Mouse (Mus musculus): ENCODE measurements around the gene Wipf1. TPM values are rescaled to one million over a fixed set of nuclear protein-coding genes. Genes with fewer than 3 reads are reported as not detected.

The Wipf1 gene
- total RNA-seq, 2 experiments from 2014 or later, result 7.0 to 11.7 TPM

- Histone ChIP-seq H3K4me3 (no peak overlapping the region), H3K27ac (no peak overlapping the region)
- no peak for DNase-seq
- intact Hi-C loops (cut with DNase I), result no loop called here
- no peak for TF ChIP-seq CTCF (IDR thresholded peaks at IDR 0.05)
These were observed 127.8 kb downstream of the Wipf1 start for GRCm38 (mm10) chr2:73401689-73402088.

GRCm38 (mm10) chr2:73397476-73397875, 132.1 kb downstream of the Wipf1 start:
- intact Hi-C loops (cut with DNase I), result no loop called here
- no peak for DNase-seq
- H3K4me3 ChIP-seq, result no peak overlapping the region
- no peak for TF ChIP-seq CTCF (IDR thresholded peaks at IDR 0.05)
- no peak overlapping the region for H3K27ac ChIP-seq

GRCm38 (mm10) chr2:73396828-73397325, 132.7 kb downstream of the Wipf1 start:
- H3K4me3 ChIP-seq, result no peak overlapping the region
- H3K27ac ChIP-seq, result no peak overlapping the region
- intact Hi-C loops (cut with DNase I), result no loop called here
- TF ChIP-seq CTCF (IDR thresholded peaks at IDR 0.05), result no peak
- no peak for DNase-seq

GRCm38 (mm10) chr2:73395516-73395915, 134.0 kb downstream of the Wipf1 start:
- no peak for TF ChIP-seq CTCF (IDR thresholded peaks at IDR 0.05)
- Histone ChIP-seq H3K27ac (no peak overlapping the region), H3K4me3 (no peak overlapping the region)
- no peak for DNase-seq
- intact Hi-C loops (cut with DNase I), result no loop called here

GRCm38 (mm10) chr2:73394476-73394875, 135.1 kb downstream of the Wipf1 start:
- no peak for TF ChIP-seq CTCF (IDR thresholded peaks at IDR 0.05)
- intact Hi-C loops (cut with DNase I), result no loop called here
- DNase-seq, result no peak
- Histone ChIP-seq H3K27ac (no peak overlapping the region), H3K4me3 (no peak overlapping the region)

GRCm38 (mm10) chr2:73392772-73393171, 136.8 kb downstream of the Wipf1 start:
- intact Hi-C loops (cut with DNase I), result no loop called here
- Histone ChIP-seq H3K27ac (no peak overlapping the region), H3K4me3 (no peak overlapping the region)
- TF ChIP-seq CTCF (IDR thresholded peaks at IDR 0.05), result no peak
- DNase-seq, result no peak

GRCm38 (mm10) chr2:73389951-73390350, 139.6 kb downstream of the Wipf1 start:
- H3K4me3 ChIP-seq, result no peak overlapping the region
- DNase-seq, result no peak
- no peak for TF ChIP-seq CTCF (IDR thresholded peaks at IDR 0.05)
- intact Hi-C loops (cut with DNase I), result no loop called here
- H3K27ac ChIP-seq, result no peak overlapping the region

GRCm38 (mm10) chr2:73387806-73388205, 141.7 kb downstream of the Wipf1 start:
- no peak for DNase-seq
- TF ChIP-seq CTCF (IDR thresholded peaks at IDR 0.05), result no peak
- intact Hi-C loops (cut with DNase I), result loop anchor here (2.0 kb wide), 1 partner anchor 75 kb away; the partner anchor contains the start of genes Cir1 and Scrn3
- Histone ChIP-seq H3K27ac (peak overlapping the region; percentile 2; the same call in 1 of the 2 replicates), H3K4me3 (no peak overlapping the region)

GRCm38 (mm10) chr2:73386356-73387046, 143.0 kb downstream of the Wipf1 start, which contains the start of gene Gpr155:
TSS of gene Gpr155 (minus strand) at chr2:73386572.
- no peak for TF ChIP-seq CTCF (IDR thresholded peaks at IDR 0.05)
- peak within 1 kb of the TSS; percentile 98 for H3K4me3 ChIP-seq
- intact Hi-C loops (cut with DNase I), result loop anchor here (2.0 kb wide), 1 partner anchor 74 kb away; the partner anchor contains the start of genes Cir1 and Scrn3
- peak within 1 kb of the TSS; percentile 89 for H3K27ac ChIP-seq
- DNase-seq, result peak; percentile 100

GRCm38 (mm10) chr2:73385641-73386355, 143.7 kb downstream of the Wipf1 start:
- no peak for TF ChIP-seq CTCF (IDR thresholded peaks at IDR 0.05)
- DNase-seq, result no peak

GRCm38 (mm10) chr2:73385172-73385571, 144.4 kb downstream of the Wipf1 start:
- TF ChIP-seq CTCF (IDR thresholded peaks at IDR 0.05), result no peak
- peak overlapping the region; percentile 98 for H3K4me3 ChIP-seq
- intact Hi-C loops (cut with DNase I), result no loop called here

More at GRCm38 (mm10) chr2:73385641-73386355, 143.7 kb downstream of the Wipf1 start:
- intact Hi-C loops (cut with DNase I), result loop anchor here (2.0 kb wide), 1 partner anchor 73 kb away; the partner anchor contains the start of genes Cir1 and Scrn3
- H3K4me3 ChIP-seq, result peak overlapping the region; percentile 98
- peak overlapping the region; percentile 87 for H3K27ac ChIP-seq

GRCm38 (mm10) chr2:73380298-73380975, 149.1 kb downstream of the Wipf1 start:
- peak overlapping the region; percentile 56; the same call in 1 of the 2 replicates for H3K27ac ChIP-seq
- intact Hi-C loops (cut with DNase I), result no loop called here
- DNase-seq, result no peak
- H3K4me3 ChIP-seq, result no peak overlapping the region
- TF ChIP-seq CTCF (IDR thresholded peaks at IDR 0.05), result no peak

More at GRCm38 (mm10) chr2:73385172-73385571, 144.4 kb downstream of the Wipf1 start:
- no peak for DNase-seq
- peak overlapping the region; percentile 87; the same call in 1 of the 2 replicates for H3K27ac ChIP-seq
